Mouse (Mus musculus) lung, postnatal 10 days (tissue): ENCODE measurements around the gene Celf5.

Experiments used
- DNase-seq: peaks from one replicate; pipeline ENCODE4 v3.0.0; 2021

Celf5 gene

DNA sequence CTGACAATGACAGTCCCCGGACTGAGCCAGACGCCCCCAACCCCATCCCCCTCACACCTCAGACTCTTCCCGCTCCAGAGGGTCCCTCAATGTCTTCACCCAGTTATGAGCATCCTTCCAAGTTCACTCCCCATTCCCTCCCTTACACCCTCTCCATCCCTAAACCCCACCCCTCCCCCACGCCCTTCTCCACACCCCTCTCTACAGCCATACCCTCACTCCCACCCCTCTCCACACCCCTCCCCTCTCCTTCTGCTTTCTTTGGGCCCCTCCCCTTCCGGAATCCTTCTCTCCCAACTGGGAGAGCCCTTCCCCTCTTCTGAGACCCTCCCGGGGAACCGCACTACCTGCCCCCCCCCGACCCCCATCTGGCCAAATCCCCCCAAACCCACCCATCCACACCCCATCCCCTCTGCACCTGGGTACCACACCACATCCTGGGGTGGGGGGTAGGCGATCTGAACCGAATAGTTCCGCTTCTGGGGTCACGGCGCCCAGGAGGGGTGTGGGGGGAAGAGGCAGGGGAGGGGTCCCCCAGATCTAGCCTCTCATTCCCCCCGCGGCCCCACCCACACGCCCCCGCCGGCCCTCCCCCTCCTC lies 10.0 kb downstream of the Celf5 start:
- DNase-seq = no peak

- no peak for DNase-seq
Measured at GRCm38 (mm10) chr10:81470454-81470853, 12.1 kb downstream of the Celf5 start.

GRCm38 (mm10) chr10:81469253-81469652 lies 13.3 kb downstream of the Celf5 start:
- DNase-seq = no peak

GRCm38 (mm10) chr10:81467670-81468235 lies 14.8 kb downstream of the Celf5 start:
- DNase-seq = no peak

- no peak for DNase-seq
Measured at GRCm38 (mm10) chr10:81466881-81467280, 15.6 kb downstream of the Celf5 start.

- DNase-seq = no peak
Measured at GRCm38 (mm10) chr10:81466066-81466465, 16.4 kb downstream of the Celf5 start.

DNA sequence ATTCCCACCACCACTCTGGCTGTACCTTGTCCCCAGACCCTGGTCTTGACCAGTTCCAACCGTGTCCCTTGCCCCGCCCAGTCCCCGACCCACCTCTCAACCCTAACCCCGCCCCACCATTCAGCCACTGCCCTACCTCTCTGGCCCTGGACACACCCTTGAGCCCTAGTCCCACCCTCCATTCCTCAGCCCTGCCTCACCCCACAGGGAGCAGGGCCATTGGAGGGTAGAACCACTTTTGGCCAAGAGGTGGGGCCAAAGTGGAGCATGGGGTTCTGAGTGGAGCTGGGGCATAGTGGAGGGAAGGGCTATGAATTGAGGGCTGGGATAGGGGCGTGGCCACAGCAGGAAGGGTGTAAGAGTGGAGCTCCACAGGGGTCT lies 17.3 kb downstream of the Celf5 start:
- peak; percentile 39 for DNase-seq

- peak; percentile 82 for DNase-seq
Measured at GRCm38 (mm10) chr10:81464405-81465264, 17.9 kb downstream of the Celf5 start.

DNA sequence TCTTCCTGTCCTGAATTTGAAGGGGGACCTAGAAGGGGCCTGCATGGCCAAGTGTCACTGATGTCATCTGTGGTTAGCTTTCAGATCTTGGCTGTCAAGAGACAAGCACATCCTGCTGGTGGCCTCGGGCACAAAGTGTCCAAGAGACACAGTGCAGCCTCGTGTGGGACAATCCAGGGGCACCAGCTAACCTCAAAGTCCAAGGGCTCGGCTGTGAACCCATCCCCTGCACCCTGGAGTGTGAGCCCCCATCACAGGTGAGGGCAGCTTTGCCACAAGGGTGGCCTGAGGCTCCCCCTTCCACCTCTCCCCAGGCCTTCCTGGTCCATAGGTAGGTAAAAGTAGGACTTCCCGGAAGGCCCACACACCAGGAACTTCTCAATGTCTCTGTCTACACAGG lies 19.0 kb downstream of the Celf5 start:
- no peak for DNase-seq

DNA sequence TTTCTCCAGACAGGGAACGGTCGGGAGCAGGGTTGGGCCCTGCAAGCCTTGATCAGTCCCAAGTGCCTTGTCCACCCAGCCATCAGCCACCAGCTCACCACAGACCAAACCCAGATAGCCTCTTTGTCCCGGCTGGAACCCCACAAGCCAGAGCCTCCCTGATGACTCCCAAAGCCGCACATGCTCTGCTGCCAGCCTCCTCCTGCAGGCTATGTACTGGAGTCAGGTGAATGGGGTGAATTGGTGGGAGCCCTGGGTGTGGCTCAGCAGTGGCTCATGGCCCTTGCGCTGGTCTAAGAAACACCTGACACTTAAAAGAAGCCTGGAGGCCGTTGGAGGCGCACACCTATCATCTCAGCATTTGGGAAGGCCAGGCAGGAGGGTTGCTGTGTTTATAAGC lies 19.6 kb downstream of the Celf5 start:
- DNase-seq = no peak

DNA sequence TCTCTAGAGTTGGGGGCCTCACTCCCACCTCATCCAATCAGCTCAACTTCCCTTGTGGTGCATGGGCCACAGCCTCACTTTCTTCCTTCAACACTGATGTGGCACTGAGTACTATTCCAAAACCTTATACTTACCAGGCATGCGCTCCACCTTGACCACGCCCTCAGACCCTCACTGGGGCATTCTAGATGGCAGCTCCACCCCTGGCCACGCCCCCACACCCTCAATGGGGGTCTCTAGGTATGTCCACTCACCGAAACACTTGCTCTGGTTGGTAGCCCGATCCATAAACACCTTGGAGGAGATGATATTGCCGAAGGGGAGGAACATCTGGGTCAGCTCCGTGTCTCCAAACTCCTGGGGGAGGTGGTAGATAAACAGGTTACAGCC lies 20.1 kb downstream of the Celf5 start:
- no peak for DNase-seq

DNA sequence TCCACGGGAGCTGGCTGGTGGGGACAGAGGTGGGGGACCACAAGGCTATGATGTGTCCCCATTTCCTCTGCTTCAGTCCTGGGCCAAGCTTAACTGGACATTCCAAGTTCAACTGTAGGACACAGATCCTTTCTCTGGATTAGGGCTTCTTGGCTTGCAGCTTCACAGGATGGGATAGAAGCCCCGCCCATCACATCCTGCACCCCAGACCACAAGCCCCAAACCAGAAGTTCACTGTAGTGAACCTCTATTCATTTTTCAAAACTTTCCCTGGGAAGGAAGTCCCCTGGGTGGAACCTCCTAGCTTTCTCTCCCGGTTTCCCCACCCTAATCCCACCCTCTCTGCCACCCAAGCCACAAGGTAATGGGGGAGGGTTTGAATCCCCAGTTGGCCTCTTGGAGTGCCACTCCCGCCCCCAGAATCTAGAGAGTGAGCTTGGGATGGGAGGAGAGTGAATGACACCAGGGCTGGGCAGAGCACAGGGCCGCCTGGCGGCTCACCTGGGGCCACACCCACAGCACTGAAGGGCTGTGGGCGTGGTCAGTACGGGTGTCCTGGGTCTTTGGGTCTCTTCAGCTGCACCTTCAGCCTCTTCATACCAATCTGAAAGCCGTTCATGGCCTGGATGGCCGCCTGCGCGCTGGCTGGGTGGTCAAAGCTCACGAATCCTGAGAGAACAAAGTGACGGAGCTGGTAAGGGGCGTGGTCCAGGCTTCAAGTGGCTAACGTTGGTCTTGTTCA lies 20.7 kb downstream of the Celf5 start:
- DNase-seq = no peak

DNA sequence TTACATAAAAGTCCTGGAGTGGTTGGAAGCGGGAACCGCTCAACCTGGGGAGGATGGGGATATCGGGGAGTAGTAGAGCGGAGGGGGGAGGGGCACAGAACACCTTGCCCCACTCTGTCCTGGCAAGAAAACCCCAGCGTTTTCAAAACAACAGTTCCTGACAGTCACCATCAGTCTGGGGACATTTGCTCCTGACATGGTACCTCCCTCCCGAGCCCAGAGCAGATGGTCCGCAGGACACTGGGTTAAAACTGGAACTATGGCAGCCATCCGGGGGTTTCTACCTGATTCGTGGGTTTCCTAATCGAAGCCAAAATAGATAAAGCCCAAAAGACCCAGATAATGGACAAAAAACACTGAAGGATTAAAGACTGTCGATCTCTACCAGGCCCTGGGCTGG lies 21.6 kb downstream of the Celf5 start:
- DNase-seq = no peak

DNA sequence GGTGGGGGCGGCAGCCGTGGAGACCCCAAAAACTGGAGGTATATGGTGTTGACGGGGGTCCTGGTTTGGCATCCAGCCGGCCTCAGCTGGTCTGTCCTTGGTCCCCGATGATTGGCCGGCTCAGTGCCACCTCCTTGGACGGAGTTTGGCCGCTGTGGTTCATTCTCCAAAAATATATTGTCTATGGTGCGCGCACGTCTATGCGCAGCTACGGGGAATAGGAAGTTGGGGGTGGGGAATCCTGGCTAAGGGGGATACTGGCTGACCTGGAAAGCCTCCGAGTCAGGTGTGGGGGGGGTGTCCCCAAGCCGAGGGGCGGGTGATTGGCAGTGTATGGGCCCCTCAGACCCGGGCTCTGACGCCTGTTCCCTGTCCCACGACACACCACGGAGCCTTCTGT lies 22.0 kb downstream of the Celf5 start:
- DNase-seq = no peak

GRCm38 (mm10) chr10:81459399-81459798 lies 23.1 kb downstream of the Celf5 start:
- no peak for DNase-seq

DNA sequence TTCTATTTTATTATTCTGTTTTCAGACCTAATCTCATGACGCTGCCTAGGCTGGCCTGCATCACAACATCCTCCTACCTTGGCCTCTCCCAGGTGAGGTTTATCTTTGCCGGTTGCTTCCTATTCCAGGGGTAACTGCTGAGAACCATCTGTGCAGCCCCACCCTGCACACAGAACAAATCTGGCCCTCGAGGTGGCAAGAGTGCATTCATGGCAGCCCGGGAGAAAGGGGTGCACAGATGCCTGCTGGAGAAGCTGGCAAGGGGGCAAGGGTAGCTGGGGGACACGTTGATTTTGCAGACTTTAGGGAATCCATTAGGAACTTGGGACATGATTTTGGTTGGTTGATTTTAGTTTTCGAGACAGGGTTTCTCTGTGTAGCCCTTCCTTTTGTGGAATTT lies 24.2 kb downstream of the Celf5 start:
- DNase-seq = no peak

GRCm38 (mm10) chr10:81457624-81458023 lies 24.9 kb downstream of the Celf5 start:
- DNase-seq = no peak

DNA sequence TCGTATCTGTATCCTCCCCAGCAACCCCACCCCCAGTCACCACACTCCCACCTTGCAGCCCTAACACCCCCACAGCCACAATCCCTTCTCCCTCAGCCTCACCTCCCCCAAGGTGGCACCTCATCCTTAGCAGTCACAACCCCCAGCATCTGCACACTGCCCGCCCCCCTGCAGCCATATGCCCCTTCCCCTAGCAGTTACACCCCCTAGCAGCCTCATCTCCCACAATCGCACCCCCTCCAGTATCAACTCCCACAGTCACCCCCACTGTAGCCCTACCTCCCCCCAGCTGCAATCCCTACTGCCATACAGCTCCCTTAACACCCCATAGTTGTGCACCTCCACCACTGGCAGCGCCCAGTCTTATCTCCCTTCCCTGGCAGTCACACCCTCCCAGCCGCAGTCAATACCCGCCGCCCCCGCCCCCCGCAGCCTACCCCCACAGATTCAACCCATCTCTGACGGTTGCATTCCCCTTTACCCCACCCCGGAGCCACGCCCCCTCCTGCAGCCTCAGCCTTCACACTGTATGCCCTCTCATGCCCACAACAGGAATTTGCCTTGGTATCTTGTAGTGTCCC lies 25.4 kb downstream of the Celf5 start:
- no peak for DNase-seq

GRCm38 (mm10) chr10:81455181-81455895 lies 27.2 kb downstream of the Celf5 start, which contains the start of gene Nfic:
Nfic (minus strand) TSS chr10:81455635.
- DNase-seq = no peak

DNA sequence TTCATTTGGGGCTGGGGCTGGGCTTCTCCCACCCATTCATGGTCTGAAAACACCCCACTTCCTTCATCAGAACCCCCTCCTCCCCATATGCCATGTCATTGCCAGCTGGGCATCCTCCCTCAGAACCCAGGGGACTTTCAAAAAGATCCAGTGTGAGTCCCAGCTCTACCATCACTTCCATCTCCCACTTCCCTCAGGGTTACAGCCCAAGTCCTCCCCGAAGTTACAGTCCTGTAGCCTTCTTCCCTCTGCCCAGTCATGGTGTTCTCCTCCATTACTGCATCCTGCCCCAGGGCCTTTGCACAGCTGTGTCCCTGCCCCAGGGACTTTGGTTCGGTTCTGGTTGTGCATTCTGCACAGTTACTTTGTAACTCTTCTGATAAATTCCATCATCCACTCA lies 28.4 kb downstream of the Celf5 start:
- DNase-seq = no peak

GRCm38 (mm10) chr10:81452947-81453288 lies 29.6 kb downstream of the Celf5 start:
- no peak for DNase-seq

GRCm38 (mm10) chr10:81452237-81452946 lies 30.1 kb downstream of the Celf5 start:
- no peak for DNase-seq
